Mouse (Mus musculus) limb, embryonic 10.5 days (tissue): ENCODE results near the gene Defb10. TPM values are rescaled to one million over a fixed set of nuclear protein-coding genes. Genes with fewer than 3 reads are reported as not detected.
A peak's percentile ranks its signal among the peaks of the same experiment; 100 is the strongest.
"Not testable (repeated sequence)": the region's sequence is repeated elsewhere in the genome, so short reads cannot be mapped to it uniquely, and the experiment has no call there.

Experiments used
- DNase-seq: peaks from one replicate; pipeline ENCODE4 v3.0.0-alpha.2; 2017; ENCODE audit warnings: low spot score
- H3K27ac ChIP-seq: fragments of 300-500 bp; sonication (generic); 2 replicates; pipeline ENCODE4 v1.5.1; 2016; ENCODE audit warnings: mild to moderate bottlenecking
- H3K27me3 ChIP-seq: fragments of 300-500 bp; sonication (generic); 2 replicates; pipeline ENCODE4 v1.6.1; 2016; ENCODE audit warnings: low read depth, mild to moderate bottlenecking; ENCODE audit not compliant: poor library complexity, severe bottlenecking
- H3K36me3 ChIP-seq: fragments of 300-500 bp; sonication (generic); 2 replicates; pipeline ENCODE4 v1.6.1; 2016; ENCODE audit warnings: mild to moderate bottlenecking, moderate library complexity
- H3K4me1 ChIP-seq: fragments of 300-500 bp; sonication (generic); 2 replicates; pipeline ENCODE4 v1.6.1; 2016
- H3K4me3 ChIP-seq: fragments of 300-500 bp; sonication (generic); 2 replicates; pipeline ENCODE4 v1.5.1; 2016; ENCODE audit warnings: mild to moderate bottlenecking, moderate library complexity
- H3K9me3 ChIP-seq: fragments of 300-500 bp; sonication (generic); replicated peaks from 2 replicates; pipeline ENCODE4 v1.6.1; 2016; ENCODE audit warnings: mild to moderate bottlenecking
- WGBS: fragments of 180-500 bp; shearing (Covaris S2); methylation state at CpG from one replicate; pipeline ENCODE4 v1.1.7; 2016; 5-methylcytosine and 5-hydroxymethylcytosine counted together
- polyA plus RNA-seq: library from polyadenylated mRNA; unstranded; fragments of >200 nt; fragmentation: Nextera tagmentation; extraction: Ambion mirVana; gene quantifications from 2 replicates; pipeline ENCODE4 v1.2.1, GENCODE M21; 2016

Defb10 gene
- polyA plus RNA-seq = not detected in 2 replicates

- H3K4me1 ChIP-seq, H3K27ac ChIP-seq, DNase-seq, H3K4me3 ChIP-seq, H3K27me3 ChIP-seq, H3K9me3 ChIP-seq, H3K36me3 ChIP-seq: not testable (repeated sequence)
- 58% methylated on average over 1 of the region's 1 CpGs for WGBS
These were observed at the start of gene Defb10 for GRCm38 (mm10) chr8:21858586-21858985. Defb10 (plus strand) TSS chr8:21858901.

- H3K27me3 ChIP-seq, H3K4me1 ChIP-seq, H3K36me3 ChIP-seq, H3K4me3 ChIP-seq, H3K9me3 ChIP-seq, DNase-seq, H3K27ac ChIP-seq: not testable (repeated sequence)
These were observed 26.6 kb downstream of the Defb10 start, which contains the start of gene Defb9 for GRCm38 (mm10) chr8:21885321-21885720. Defb9 (minus strand) TSS chr8:21885421.

GRCm38 (mm10) chr8:21906290-21906689 is 47.6 kb downstream of the Defb10 start, which contains the start of gene Defb11:
Defb11 (minus strand) TSS chr8:21906412.
- H3K27ac ChIP-seq, H3K4me1 ChIP-seq: not testable (repeated sequence)
- DNase-seq = peak; percentile 33

More at GRCm38 (mm10) chr8:21906290-21906689, 47.6 kb downstream of the Defb10 start, which contains the start of gene Defb11:
- not testable (repeated sequence) for H3K9me3 ChIP-seq, H3K27me3 ChIP-seq, H3K4me3 ChIP-seq, H3K36me3 ChIP-seq

Other genes with a start within 250 kb of the Defb10 start
- not detected in 2 replicates for gene Defa26, start 240.7 kb upstream of the Defb10 start, polyA plus RNA-seq
- gene Defa17, start 203.1 kb upstream of the Defb10 start, polyA plus RNA-seq = not detected in 2 replicates
- gene Defa34, start 193.1 kb upstream of the Defb10 start, polyA plus RNA-seq = not detected in 2 replicates
- not detected in 2 replicates for gene AY761184, start 155.3 kb upstream of the Defb10 start, polyA plus RNA-seq
- not detected in 2 replicates for gene Defa24, start 124.4 kb upstream of the Defb10 start, polyA plus RNA-seq
- not detected in 2 replicates for gene Defb50, start 35.4 kb upstream of the Defb10 start, polyA plus RNA-seq
- not detected in 2 replicates for gene Defb2, start 19.0 kb upstream of the Defb10 start, polyA plus RNA-seq
- gene Defb9, start 26.5 kb downstream of the Defb10 start, polyA plus RNA-seq = not detected in 2 replicates
- gene Defb11, start 47.5 kb downstream of the Defb10 start, polyA plus RNA-seq = not detected in 2 replicates
- not detected in 2 replicates for gene Defb15, start 73.8 kb downstream of the Defb10 start, polyA plus RNA-seq
- gene Defb35, start 79.5 kb downstream of the Defb10 start, polyA plus RNA-seq = not detected in 2 replicates
- not detected in 2 replicates for gene Defb13, start 87.9 kb downstream of the Defb10 start, polyA plus RNA-seq
- gene Fam90a1a, start 99.8 kb downstream of the Defb10 start, polyA plus RNA-seq = not detected in 2 replicates
- not detected in 2 replicates for gene Ccdc70, start 110.9 kb downstream of the Defb10 start, polyA plus RNA-seq
- 0.89 and 1.1 TPM in 2 replicates for gene Atp7b, start 201.4 kb downstream of the Defb10 start, polyA plus RNA-seq
- gene Alg11, start 201.8 kb downstream of the Defb10 start, polyA plus RNA-seq = 33.4 and 45.6 TPM in 2 replicates